Mouse (Mus musculus): Measurements from ENCODE around the gene Calr4. TPM values are rescaled to one million over a fixed set of nuclear protein-coding genes. Genes with fewer than 3 reads are reported as not detected.
A peak's percentile ranks its signal among the peaks of the same experiment; 100 is the strongest.

The Calr4 gene
- polyA plus RNA-seq, 1 experiment from 2014 or later, result 1.7 TPM

DNA sequence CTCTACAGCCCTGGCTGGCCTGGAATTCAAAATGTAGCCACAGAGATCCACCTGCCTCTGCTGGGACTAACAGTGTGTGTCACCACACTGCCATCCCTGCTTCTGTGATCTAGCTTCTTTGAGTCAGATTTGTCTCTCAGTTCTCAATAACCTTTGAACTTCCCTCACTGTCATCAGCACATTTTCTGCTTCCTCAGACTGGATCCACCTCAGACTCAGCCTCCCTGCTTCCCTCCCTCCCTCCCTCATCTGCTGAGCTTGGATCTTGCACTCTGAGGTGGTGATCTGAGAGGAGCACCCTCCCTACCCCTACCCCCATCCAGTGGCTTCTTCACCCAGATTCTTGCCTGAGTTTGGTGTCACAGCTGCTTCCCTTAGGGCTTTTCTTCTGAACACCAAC is 23.4 kb downstream of the Calr4 start:
- Histone ChIP-seq H3K4me3 (replicated peaks) (no peak overlapping the region), H3K36me3 (no peaks in the 10 kb centered on the region), H3K27ac (replicated peaks) (no peak overlapping the region), H3K4me2 (no peak overlapping the region), H3K4me1 (0 out of 2 replicates have a peak, but pooled peaks cover 2% of the 10 kb centered on the region), H3K9ac (replicated peaks) (no peak overlapping the region), H3K9me3 (replicated peaks) (no peaks in the 10 kb centered on the region), H3K27me3 (replicated peaks) (no peaks in the 10 kb centered on the region)
- no peak for ATAC-seq (ENCODE audit: low FRiP score)

DNA sequence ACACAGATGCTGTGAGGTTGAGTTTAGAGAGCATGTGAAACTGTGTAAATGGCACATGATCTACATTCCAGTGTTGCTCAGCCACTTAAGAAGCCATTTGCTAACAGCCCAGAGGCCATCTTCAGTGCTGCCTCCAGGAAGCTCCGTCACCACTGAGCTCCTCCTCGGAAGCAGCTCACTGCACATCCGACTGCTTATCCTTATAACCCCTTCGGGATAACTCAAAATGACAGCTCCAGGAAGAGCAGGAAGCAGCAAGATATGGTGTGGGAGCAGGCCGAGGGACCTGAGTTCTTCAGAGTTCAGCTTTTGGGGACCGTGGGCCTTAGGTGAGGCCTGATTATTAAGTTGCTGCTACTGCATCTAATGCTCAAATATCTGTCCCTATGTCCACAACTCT is 27.8 kb downstream of the Calr4 start:
- 64% methylated on average over 6 of the region's 6 CpGs for WGBS
- Histone ChIP-seq H3K4me2 (no peak overlapping the region), H3K27ac (replicated peaks) (no peak overlapping the region), H3K36me3 (no peaks in the 10 kb centered on the region), H3K9ac (replicated peaks) (no peak overlapping the region), H3K4me3 (replicated peaks) (no peak overlapping the region), H3K27me3 (replicated peaks) (no peaks in the 10 kb centered on the region), H3K9me3 (replicated peaks) (no peaks in the 10 kb centered on the region), H3K4me1 (0 out of 2 replicates have a peak, but pooled peaks cover 2% of the 10 kb centered on the region)
- no peak for ATAC-seq (ENCODE audit: low FRiP score)

DNA sequence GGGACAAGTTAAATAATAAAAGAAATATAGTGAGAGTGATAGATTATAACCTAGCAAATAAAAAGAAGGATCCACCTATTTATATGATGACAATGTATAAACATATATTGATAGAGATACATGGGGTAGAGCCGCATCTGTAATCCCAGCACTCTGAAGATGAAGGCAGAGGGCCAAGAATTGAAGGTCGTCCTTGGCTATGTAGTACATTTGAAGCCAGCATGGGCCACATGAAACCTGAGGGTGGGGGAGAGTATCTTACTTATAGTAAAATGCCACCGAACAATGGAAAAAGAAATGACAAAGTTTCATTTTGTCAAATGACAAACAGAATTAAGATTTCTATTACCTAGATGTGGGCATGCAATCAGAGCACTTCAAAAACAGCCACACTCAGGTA is 31.8 kb downstream of the Calr4 start:
- H3K27ac ChIP-seq (replicated peaks), result no peak overlapping the region
- 93% methylated on average over 3 of the region's 3 CpGs for WGBS
- H3K4me2 ChIP-seq, result no peak overlapping the region
- H3K4me1 ChIP-seq, result 0 out of 2 replicates have a peak, but pooled peaks cover 2% of the 10 kb centered on the region
- H3K27me3 ChIP-seq (replicated peaks), result no peaks in the 10 kb centered on the region
- H3K36me3 ChIP-seq, result no peaks in the 10 kb centered on the region
- no peak for ATAC-seq (ENCODE audit: low FRiP score)
- H3K4me3 ChIP-seq (replicated peaks), result no peak overlapping the region
- no peaks in the 10 kb centered on the region for H3K9me3 ChIP-seq (replicated peaks)
- H3K9ac ChIP-seq (replicated peaks), result no peak overlapping the region

DNA sequence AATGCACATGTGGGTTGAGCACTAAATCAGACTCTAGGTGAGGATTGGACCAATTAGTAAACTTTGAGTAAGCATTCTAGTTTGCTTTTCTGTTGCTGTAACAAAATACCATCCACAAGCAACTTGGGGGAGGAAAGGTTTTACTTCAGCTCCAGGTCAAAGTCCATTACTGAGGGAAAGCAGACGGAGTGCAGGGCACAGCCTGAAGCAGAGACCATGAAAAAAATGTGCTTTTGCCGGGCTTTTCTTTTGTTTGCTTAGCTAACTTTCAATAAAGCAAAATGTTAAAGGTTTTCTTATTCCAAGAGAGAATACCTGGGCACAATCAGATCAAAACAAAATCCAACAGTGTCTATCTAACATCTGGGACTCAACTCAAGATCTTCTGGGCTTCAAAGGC is 32.5 kb downstream of the Calr4 start:
- ATAC-seq (ENCODE audit: low FRiP score), result no peak
- H3K27me3 ChIP-seq (replicated peaks), result no peaks in the 10 kb centered on the region
- H3K4me2 ChIP-seq, result no peak overlapping the region
- H3K9ac ChIP-seq (replicated peaks), result no peak overlapping the region
- H3K9me3 ChIP-seq (replicated peaks), result no peaks in the 10 kb centered on the region
- no peak overlapping the region for H3K4me3 ChIP-seq (replicated peaks)
- H3K27ac ChIP-seq (replicated peaks), result no peak overlapping the region
- 0 out of 2 replicates have a peak, but pooled peaks cover 2% of the 10 kb centered on the region for H3K4me1 ChIP-seq
- no peaks in the 10 kb centered on the region for H3K36me3 ChIP-seq
- 85% methylated on average over 2 of the region's 2 CpGs for WGBS

DNA sequence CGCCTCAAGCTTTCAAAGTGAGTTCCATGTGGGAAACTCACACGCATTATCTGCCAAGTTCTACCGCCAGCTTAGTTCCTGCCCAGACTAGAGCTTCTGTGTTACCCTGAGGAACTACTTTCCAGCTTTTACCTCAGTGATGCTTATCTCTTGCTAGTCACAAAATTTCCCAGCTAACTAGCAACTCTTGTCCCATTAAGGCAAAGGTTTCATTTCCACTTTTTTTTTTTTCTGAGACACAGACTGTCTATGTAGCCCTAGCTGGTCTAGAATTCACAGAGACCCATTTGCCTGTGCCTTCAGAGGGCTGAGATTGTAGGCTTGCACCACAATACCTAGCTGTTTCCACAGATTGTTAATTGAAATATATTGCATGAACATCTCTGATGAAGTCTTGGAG is 33.2 kb downstream of the Calr4 start:
- 88% methylated on average over 3 of the region's 3 CpGs for WGBS
- Histone ChIP-seq H3K4me1 (no peaks in the 10 kb centered on the region), H3K4me3 (replicated peaks) (no peak overlapping the region), H3K4me2 (no peak overlapping the region), H3K27ac (replicated peaks) (no peak overlapping the region), H3K36me3 (no peaks in the 10 kb centered on the region), H3K9me3 (replicated peaks) (no peaks in the 10 kb centered on the region), H3K27me3 (replicated peaks) (no peaks in the 10 kb centered on the region), H3K9ac (replicated peaks) (no peak overlapping the region)
- ATAC-seq (ENCODE audit: low FRiP score), result no peak

DNA sequence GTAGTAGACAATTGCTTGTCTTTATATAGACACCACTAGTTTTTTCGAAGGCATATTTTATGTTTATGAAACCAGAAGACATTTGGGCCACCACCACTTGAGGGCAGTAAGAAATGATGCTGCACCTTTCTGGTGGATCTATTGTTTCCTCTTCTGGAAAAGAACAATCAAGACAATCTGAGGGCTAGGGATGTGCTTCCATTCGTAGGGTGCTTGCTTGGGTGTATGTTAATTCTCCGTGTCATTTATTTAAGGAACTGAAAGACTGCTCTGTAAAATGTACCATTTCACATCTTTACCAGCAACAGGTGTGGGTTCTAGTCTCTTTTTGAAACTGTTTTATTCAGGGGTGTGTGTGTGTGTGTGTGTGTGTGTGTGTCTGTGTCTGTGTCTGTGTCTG is 34.6 kb downstream of the Calr4 start:
- no peaks in the 10 kb centered on the region for H3K36me3 ChIP-seq

DNA sequence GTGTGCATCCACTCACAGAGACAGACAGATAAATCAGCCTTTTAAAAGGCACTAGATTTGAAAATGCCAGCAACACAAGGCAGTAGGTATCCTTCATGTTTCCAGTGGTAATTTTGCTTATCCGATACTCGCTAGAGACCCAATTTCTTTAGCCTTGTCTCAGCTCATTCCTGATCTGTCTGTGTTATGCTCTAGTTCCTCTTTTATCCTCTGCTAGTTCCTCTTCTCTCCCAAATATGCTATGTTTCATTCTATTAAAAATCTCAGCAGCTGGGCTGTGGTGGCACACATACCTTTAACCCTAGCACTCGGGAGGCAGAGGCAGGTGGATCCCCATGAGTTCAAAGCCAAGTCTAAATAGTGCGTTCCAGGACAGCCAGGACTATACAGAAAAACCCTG is 37.5 kb downstream of the Calr4 start:
- H3K27ac ChIP-seq (replicated peaks), result no peak overlapping the region
- no peak overlapping the region for H3K9ac ChIP-seq (replicated peaks)
- no peaks in the 10 kb centered on the region for H3K36me3 ChIP-seq
- no peaks in the 10 kb centered on the region for H3K4me1 ChIP-seq
- H3K4me3 ChIP-seq (replicated peaks), result no peak overlapping the region
- no peak overlapping the region for H3K4me2 ChIP-seq
- 92% methylated on average over 4 of the region's 4 CpGs for WGBS
- H3K27me3 ChIP-seq (replicated peaks), result no peaks in the 10 kb centered on the region
- no peaks in the 10 kb centered on the region for H3K9me3 ChIP-seq (replicated peaks)
- ATAC-seq (ENCODE audit: low FRiP score), result no peak

More for the DNA sequence above, 34.6 kb downstream of the Calr4 start:
- Histone ChIP-seq H3K4me3 (replicated peaks) (no peak overlapping the region), H3K4me1 (no peaks in the 10 kb centered on the region), H3K27ac (replicated peaks) (no peak overlapping the region), H3K9ac (replicated peaks) (no peak overlapping the region), H3K9me3 (replicated peaks) (no peaks in the 10 kb centered on the region), H3K4me2 (no peak overlapping the region), H3K27me3 (replicated peaks) (no peaks in the 10 kb centered on the region)
- WGBS, result 87% methylated on average over 3 of the region's 3 CpGs
- ATAC-seq (ENCODE audit: low FRiP score), result no peak

DNA sequence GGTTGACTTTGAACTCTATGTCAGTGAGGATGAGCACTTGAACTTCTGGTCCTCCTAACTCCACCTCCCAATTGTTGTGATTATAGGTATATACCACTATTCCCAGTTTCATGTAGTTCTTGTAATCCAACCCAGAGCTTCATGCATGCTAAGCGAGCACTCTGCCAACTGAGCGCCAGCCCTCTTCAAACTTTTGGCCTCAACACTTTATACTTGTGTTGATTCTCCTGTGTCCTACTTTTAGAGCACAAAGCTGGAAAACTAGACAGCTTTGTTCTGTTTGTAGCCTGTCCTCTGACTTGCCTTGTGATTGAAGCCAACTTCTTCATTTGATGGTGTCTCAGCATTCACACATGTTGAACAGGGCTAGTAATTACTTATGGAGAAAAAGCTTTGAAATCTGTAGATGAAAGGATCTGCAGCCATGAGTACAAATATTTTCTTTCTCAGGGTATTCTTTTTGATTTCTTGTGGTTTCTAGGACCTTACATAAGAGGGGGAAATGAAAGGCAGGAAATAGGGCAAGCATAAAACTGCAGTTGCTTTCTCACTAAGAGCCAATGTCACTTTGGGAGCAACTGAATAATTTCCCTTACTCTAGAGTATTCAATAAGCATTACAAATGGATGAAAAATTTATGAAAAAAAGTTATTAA is 39.4 kb downstream of the Calr4 start:
- H3K9me3 ChIP-seq (replicated peaks), result no peaks in the 10 kb centered on the region
- no peak overlapping the region for H3K9ac ChIP-seq (replicated peaks)
- H3K4me2 ChIP-seq, result no peak overlapping the region
- no peaks in the 10 kb centered on the region for H3K36me3 ChIP-seq
- WGBS, result 91% methylated on average over 2 of the region's 2 CpGs
- H3K4me1 ChIP-seq, result no peaks in the 10 kb centered on the region
- no peak for ATAC-seq (ENCODE audit: low FRiP score)
- no peak overlapping the region for H3K27ac ChIP-seq (replicated peaks)
- no peaks in the 10 kb centered on the region for H3K27me3 ChIP-seq (replicated peaks)
- H3K4me3 ChIP-seq (replicated peaks), result no peak overlapping the region

DNA sequence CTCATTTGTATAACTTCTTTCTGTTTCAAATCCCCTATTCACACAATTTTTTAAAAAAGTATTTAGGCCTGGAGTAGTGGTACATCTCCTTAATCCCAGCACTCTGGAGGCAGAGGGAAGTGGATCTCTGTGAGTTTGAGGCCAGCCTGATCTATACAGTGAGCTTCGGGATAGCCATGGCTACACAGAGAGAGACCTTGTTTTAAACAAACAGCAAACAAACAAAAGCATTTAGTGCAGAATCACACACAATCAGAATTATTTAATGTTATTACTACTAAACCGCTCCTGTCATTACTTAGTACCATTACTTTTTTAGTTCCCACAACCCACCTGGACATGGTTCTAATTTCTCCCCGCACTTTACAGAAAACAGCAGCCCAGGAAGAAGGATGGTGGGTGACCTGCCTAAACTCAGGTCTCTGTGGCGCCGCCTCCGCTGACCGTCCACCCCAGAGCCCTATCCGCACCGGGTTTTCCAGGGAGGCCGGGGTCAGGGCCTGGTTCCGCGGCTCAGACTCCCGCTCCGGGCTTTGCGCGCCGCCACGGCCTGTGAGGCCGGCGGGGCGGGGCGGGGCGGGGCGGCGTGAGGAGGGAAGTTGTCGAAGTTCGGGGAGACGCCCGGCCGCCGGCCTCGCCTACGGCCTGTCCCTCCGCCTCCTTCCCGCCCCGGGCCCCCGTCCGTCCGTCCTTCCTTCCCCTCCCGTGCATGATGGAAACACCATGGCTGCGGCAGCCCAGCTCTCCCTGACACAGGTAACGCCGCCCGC is 45.6 kb downstream of the Calr4 start, which contains the start of gene Eps15:
Eps15 (plus strand) TSS at position 580 of the 770 bp plus-strand sequence.
- peak within 1 kb of the TSS; percentile 77 for H3K4me3 ChIP-seq (replicated peaks)
- H3K36me3 ChIP-seq, result no peaks in the 10 kb centered on the region
- H3K9ac ChIP-seq (replicated peaks), result peak within 1 kb of the TSS; percentile 65
- 5% methylated on average over 26 of the region's 44 CpGs for WGBS
- peak within 1 kb of the TSS; percentile 72 for H3K4me2 ChIP-seq
- ATAC-seq (ENCODE audit: low FRiP score), result peak; percentile 96
- peaks cover 11% of the 10 kb centered on the region for H3K4me1 ChIP-seq
- H3K27ac ChIP-seq (replicated peaks), result peak within 1 kb of the TSS; percentile 71
- no peaks in the 10 kb centered on the region for H3K27me3 ChIP-seq (replicated peaks)
- no peaks in the 10 kb centered on the region for H3K9me3 ChIP-seq (replicated peaks)

DNA sequence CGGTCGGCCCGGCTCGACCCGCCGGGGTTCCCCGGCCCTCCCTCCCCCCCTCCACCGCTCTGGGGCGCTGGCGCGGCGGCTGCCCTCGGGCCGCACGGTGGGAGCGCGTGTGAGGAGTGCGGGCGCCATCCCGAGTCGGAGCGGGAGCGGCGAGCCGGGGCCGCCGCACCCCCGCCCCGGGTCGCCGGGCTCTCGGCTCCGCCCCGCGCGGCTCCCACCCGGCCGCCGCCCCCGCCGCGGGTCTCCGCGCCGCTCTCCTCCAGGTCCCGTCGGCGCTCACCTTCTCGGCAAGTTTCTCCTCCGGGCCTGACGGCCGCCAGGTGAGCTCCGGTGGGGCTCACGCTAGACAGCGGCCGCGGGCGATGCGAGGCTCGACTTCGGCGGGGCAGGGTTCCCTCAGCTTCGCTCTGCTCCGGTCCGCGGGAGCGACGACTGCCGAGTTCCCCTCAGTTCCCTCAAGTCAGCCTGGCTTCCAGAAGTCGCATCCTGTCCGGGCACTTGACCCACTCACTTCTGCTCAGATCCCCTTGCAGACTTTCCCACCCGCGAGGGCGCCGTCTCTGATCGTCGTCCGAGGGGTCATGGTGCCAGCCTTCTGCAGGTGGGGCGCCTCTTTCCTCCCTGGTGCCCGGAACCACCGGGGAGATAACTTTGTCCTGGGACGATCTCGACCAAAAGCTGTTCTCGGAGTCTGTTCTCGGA is 46.3 kb downstream of the Calr4 start:
- Histone ChIP-seq H3K4me3 (replicated peaks) (peak overlapping the region; percentile 77), H3K4me2 (peak overlapping the region; percentile 72), H3K27me3 (replicated peaks) (no peaks in the 10 kb centered on the region), H3K9me3 (replicated peaks) (no peaks in the 10 kb centered on the region), H3K9ac (replicated peaks) (peak overlapping the region; percentile 65), H3K27ac (replicated peaks) (peak overlapping the region; percentile 71), H3K36me3 (no peaks in the 10 kb centered on the region), H3K4me1 (peaks cover 11% of the 10 kb centered on the region)
- under 1% methylated on average over 62 of the region's 85 CpGs for WGBS
- peak; percentile 82 for ATAC-seq (ENCODE audit: low FRiP score)

DNA sequence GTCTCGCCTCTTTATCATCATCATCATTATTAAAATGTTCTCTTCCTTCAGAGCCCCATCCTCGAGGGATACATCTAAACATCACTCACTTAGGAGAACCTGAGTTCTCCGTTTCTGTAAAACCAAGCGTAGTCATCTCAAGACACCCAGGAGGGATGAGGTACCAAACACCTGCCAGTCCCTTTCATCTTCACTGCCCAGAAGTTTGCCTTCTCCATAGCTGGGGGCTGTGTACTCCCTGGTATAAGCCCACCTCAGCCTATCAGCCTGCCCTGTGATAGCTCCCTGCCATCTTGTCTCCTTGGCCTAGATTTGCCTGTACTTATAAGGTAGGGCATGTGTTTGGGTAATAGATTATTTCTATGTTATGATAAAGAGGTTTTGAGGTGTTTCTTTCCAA is 46.9 kb downstream of the Calr4 start:
- Histone ChIP-seq H3K4me1 (peaks cover 11% of the 10 kb centered on the region), H3K4me3 (replicated peaks) (peak overlapping the region; percentile 77), H3K36me3 (no peaks in the 10 kb centered on the region), H3K9me3 (replicated peaks) (no peaks in the 10 kb centered on the region), H3K9ac (replicated peaks) (peak overlapping the region; percentile 65), H3K27me3 (replicated peaks) (no peaks in the 10 kb centered on the region), H3K4me2 (peak overlapping the region; percentile 72), H3K27ac (replicated peaks) (no peak overlapping the region)
- 5% methylated on average over 4 of the region's 4 CpGs for whole genome bisulfite sequencing
- ATAC-seq (ENCODE audit: low FRiP score), result no peak

Data from neural tube, embryonic 15.5 days (tissue).